Mouse (Mus musculus) gastrocnemius, postnatal 25 days (tissue): ENCODE data around the gene Suclg2. TPM values are rescaled to one million over a fixed set of nuclear protein-coding genes. Genes with fewer than 3 reads are reported as not detected.
A peak's percentile ranks its signal among the peaks of the same experiment; 100 is the strongest.

Experiments
- DNase-seq: peaks from one replicate; pipeline ENCODE4 v3.0.0; 2022
- total RNA-seq, 2 experiments: library from RNA; stranded (reverse); gene quantifications; 1 replicate in 1 of 2; 2 replicates in 1 of 2; pipeline ENCODE4 v1.2.3; 2021

Gene Suclg2
- total RNA-seq, 2 experiments from 2014 or later, result 33.2 to 40.4 TPM

GRCm38 (mm10) chr6:95571620-95572019 lies 147.0 kb downstream of the Suclg2 start:
- no peak for DNase-seq

GRCm38 (mm10) chr6:95563355-95564009 lies 155.1 kb downstream of the Suclg2 start:
- DNase-seq, result no peak

- DNase-seq, result no peak
Measured at GRCm38 (mm10) chr6:95556320-95556719, 162.3 kb downstream of the Suclg2 start.

- no peak for DNase-seq
Measured at GRCm38 (mm10) chr6:95552339-95552950, 166.2 kb downstream of the Suclg2 start.

- no peak for DNase-seq
Measured at GRCm38 (mm10) chr6:95551000-95551399, 167.6 kb downstream of the Suclg2 start.

GRCm38 (mm10) chr6:95546189-95546832 lies 172.3 kb downstream of the Suclg2 start:
- no peak for DNase-seq

- DNase-seq, result no peak
Measured at GRCm38 (mm10) chr6:95545714-95546113, 172.9 kb downstream of the Suclg2 start.

- DNase-seq, result no peak
Measured at GRCm38 (mm10) chr6:95545296-95545695, 173.3 kb downstream of the Suclg2 start.

GRCm38 (mm10) chr6:95535191-95535590 lies 183.4 kb downstream of the Suclg2 start:
- DNase-seq, result no peak

GRCm38 (mm10) chr6:95519846-95520245 lies 198.8 kb downstream of the Suclg2 start:
- DNase-seq, result no peak

- no peak for DNase-seq
Measured at GRCm38 (mm10) chr6:95518406-95518805, 200.2 kb downstream of the Suclg2 start.

GRCm38 (mm10) chr6:95515721-95516120 lies 202.9 kb downstream of the Suclg2 start:
- DNase-seq, result no peak

- DNase-seq, result no peak
Measured at GRCm38 (mm10) chr6:95514726-95515125, 203.9 kb downstream of the Suclg2 start.

GRCm38 (mm10) chr6:95511689-95512088 lies 206.9 kb downstream of the Suclg2 start:
- no peak for DNase-seq

- DNase-seq, result peak; percentile 43
Measured at GRCm38 (mm10) chr6:95500771-95501170, 217.8 kb downstream of the Suclg2 start.

GRCm38 (mm10) chr6:95499639-95500038 lies 219.0 kb downstream of the Suclg2 start:
- no peak for DNase-seq

- DNase-seq, result no peak
Measured at GRCm38 (mm10) chr6:95492216-95492956, 226.2 kb downstream of the Suclg2 start.

- DNase-seq, result no peak
Measured at GRCm38 (mm10) chr6:95491043-95491442, 227.6 kb downstream of the Suclg2 start.

GRCm38 (mm10) chr6:95485791-95486190 lies 232.8 kb downstream of the Suclg2 start:
- no peak for DNase-seq

GRCm38 (mm10) chr6:95484183-95484818 lies 234.3 kb downstream of the Suclg2 start:
- no peak for DNase-seq

- no peak for DNase-seq
Measured at GRCm38 (mm10) chr6:95483686-95484085, 234.9 kb downstream of the Suclg2 start.

GRCm38 (mm10) chr6:95483127-95483526 lies 235.5 kb downstream of the Suclg2 start:
- DNase-seq, result peak; percentile 42
